Mouse (Mus musculus) cerebellum, adult 2 months (tissue): Measurements from ENCODE around the gene Kifc3.

Experiments used
- CTCF ChIP-seq: fragments of 200-500 bp; IDR thresholded peaks from 2 replicates; pipeline ENCODE4 v1.5.1; 2011; ENCODE audit warnings: low read depth, mild to moderate bottlenecking, control low read depth, low read length, moderate library complexity, borderline replicate concordance; ENCODE audit not compliant: insufficient read depth
- POLR2A ChIP-seq: fragments of 200-500 bp; IDR thresholded peaks from 2 replicates; pipeline ENCODE4 v1.6.1; 2011; ENCODE audit warnings: low read length, control low read depth, borderline replicate concordance; ENCODE audit not compliant: insufficient read depth

- TF ChIP-seq CTCF (no peak), POLR2A (no peak)
Measured at GRCm38 (mm10) chr8:95205946-95206345, 3.3 kb upstream of the Kifc3 start.
